Mouse (Mus musculus) testis, postnatal 14 days (tissue): Measurements from ENCODE around the gene Amotl2.
A peak's percentile ranks its signal among the peaks of the same experiment; 100 is the strongest.

ENCODE experiments used
- DNase-seq: peaks from one replicate; pipeline ENCODE4 v3.0.0; 2021; ENCODE audit warnings: low spot score

Gene Amotl2

GRCm38 (mm10) chr9:102716481-102717163 lies at the start of gene Amotl2:
Gene Amotl2, plus strand, starts transcription at chr9:102716672.
- no peak for DNase-seq

GRCm38 (mm10) chr9:102668115-102668514 lies 48.4 kb upstream of the Amotl2 start:
- DNase-seq, result no peak

DNA sequence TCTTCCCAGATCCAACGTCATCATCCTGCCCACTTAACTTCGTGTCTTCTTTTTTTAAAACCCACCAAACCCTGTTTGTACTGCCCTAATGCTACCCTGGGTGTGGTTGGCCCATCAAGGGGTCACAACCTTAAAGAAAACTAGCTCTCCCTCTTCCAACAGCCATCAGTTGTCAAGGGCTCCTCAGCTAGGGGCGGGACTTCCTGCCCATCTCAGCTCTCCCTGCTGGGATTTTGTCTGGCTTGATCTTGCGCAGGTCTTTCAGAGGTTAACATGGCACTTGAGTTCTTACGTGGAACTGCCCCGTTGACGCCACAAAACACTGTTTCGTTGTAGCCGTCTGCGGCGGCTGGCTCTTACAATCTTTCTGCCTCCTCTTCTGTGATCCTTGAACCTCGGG lies 47.6 kb upstream of the Amotl2 start:
- no peak for DNase-seq

GRCm38 (mm10) chr9:102673381-102673780 lies 43.1 kb upstream of the Amotl2 start:
- DNase-seq, result no peak

DNA sequence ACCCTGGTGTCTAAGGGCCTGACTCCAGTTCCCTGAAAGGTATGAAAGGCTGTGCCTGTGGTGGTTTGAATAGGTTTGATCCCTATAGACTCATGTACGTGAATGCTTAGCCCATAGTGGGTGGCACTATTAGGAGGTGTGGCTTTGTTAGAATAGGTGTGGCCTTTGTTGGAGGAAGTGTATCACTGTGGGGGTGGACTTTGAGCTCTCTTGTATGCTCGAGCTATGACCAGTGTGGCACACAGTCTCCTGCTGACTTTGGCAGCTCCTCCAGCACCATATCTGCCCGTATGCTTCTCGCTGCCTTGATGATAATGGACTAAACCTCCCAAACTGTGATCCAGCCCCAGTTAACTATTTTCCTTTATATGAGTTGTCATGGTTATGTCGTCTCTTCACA lies 40.5 kb upstream of the Amotl2 start:
- DNase-seq, result no peak

GRCm38 (mm10) chr9:102681470-102681869 lies 35.0 kb upstream of the Amotl2 start:
- DNase-seq, result no peak

DNA sequence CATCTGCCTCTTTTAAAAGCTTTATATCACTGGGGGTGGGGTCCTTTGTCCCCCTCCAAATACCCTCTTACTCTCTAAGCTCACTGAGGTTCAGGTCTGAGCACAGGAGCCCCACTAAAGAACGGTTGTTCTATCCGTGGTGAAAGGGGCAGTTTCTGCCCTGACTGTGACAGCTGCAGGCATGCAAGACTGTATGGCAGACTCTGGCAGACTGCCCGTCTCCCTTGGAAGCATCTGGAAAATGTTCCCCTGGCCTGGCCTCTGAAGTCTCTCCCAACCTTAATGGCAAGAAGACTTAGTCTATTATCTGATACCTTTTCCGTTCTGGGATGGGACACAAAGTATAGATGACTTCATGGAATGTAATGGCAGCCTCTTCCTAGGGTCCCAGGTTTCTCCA lies 28.5 kb upstream of the Amotl2 start:
- DNase-seq, result no peak

- DNase-seq, result no peak
Measured at GRCm38 (mm10) chr9:102689406-102689939, 27.0 kb upstream of the Amotl2 start.

GRCm38 (mm10) chr9:102689940-102690642 lies 26.4 kb upstream of the Amotl2 start:
- DNase-seq, result no peak

- DNase-seq, result no peak
Measured at GRCm38 (mm10) chr9:102690891-102691290, 25.6 kb upstream of the Amotl2 start.

- DNase-seq, result no peak
Measured at GRCm38 (mm10) chr9:102692564-102693475, 23.7 kb upstream of the Amotl2 start.

GRCm38 (mm10) chr9:102701042-102701441 lies 15.4 kb upstream of the Amotl2 start:
- no peak for DNase-seq

GRCm38 (mm10) chr9:102709504-102710135 lies 6.9 kb upstream of the Amotl2 start:
- no peak for DNase-seq

DNA sequence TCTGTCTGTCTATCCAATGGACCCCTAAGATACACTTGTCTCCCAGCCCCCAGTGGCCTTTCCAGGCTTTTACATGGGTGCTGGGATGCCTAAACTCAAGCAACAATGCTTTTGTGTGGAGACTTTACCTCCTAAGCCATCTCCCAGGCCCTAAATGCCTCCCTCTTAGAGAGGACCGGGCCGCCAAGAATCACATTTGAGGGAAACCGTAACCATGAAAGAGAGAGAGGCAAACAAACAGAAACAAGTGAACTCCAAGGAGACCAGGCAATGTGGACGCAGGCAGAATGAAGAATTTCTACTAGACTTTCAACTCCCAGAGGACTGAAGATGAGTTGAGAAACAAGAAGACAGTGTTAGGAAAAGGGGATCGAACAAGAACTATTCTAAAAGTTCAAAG lies 6.0 kb upstream of the Amotl2 start:
- DNase-seq, result no peak

- DNase-seq, result no peak
Measured at GRCm38 (mm10) chr9:102713797-102714196, 2.7 kb upstream of the Amotl2 start.

DNA sequence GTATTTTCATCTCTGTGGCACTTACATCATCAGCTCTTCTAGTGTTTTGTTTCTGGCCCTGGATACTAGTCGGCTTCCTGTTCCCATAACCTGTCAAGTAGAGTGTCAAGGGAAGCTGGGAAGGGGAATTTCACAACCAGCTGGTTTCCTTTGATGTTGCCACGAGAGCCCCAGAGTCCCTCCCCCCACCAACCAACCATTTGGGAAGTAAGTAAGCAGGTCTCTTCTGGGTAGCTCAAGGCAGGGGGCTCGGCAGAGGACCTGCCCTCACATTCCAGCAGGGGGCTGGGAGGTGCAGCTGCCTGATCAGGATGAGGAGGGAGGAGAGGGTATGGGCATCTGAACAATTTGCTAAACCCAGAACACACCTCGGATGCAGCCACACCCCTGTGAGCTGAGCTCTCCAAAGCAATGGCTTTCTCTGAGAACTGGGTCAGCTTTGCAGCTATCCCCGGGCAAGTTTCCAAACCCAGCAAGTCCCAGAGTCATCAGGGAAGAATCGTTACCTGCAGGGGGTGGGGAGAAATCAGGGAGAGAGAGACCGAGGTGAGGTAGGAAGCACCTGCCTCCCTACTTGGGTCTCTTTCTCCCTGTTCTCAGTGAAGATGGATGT lies 1.5 kb upstream of the Amotl2 start:
- no peak for DNase-seq

DNA sequence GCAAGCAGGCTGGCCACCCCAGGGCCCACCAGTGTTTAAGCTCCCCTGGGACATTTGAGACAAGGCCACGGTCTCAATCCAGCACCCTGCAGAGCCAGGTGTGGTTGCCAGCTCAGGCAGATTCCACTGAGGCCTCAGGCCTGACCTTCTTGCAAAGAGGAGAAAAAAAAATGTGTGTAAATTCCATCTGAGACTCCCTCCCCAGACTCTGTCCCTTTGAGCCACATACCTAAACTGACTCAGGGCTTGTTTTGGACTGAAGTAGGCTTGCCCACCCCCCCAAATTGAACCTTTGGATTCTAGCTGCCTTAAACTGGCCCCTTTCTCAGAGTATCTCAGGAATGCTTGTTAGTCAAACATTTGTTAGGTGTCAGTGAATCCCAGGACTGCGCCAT lies 969 bp upstream of the Amotl2 start:
- no peak for DNase-seq

DNA sequence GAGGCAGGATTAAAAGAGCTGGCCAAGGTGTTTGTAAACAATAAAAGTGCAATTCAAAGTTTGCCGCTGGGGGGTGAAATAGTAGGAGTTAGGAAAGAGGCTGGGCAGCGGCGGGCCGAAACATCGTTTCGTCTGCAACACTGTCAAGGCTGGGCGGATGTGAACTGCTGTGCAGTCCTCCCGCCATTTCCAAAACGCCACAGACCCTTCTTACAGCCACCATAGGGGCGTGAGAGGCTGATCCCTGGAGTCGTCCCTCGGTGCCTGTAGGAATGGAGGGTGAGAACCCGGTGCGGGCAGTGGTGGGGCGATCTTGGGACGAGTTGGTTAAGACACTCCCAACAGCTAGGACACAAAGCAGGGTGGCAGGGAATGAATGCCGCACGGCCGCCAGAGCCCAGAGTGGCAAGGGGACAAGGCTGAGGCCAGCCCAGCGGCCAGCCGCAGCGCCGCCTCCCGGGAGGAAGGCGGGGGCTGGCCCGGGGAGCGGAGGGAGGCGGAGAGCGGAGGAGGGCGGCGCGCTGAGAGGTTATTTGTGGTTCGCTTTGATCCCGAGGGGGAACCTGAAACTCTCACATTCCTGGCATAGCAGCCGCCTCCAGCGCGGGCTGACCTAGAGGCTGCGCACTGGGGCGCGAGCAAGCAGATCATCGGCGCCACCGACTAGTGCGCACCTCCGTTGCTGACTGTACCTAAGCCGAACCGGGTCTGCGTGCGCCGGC lies 853 bp downstream of the Amotl2 start:
- peak; percentile 87 for DNase-seq

DNA sequence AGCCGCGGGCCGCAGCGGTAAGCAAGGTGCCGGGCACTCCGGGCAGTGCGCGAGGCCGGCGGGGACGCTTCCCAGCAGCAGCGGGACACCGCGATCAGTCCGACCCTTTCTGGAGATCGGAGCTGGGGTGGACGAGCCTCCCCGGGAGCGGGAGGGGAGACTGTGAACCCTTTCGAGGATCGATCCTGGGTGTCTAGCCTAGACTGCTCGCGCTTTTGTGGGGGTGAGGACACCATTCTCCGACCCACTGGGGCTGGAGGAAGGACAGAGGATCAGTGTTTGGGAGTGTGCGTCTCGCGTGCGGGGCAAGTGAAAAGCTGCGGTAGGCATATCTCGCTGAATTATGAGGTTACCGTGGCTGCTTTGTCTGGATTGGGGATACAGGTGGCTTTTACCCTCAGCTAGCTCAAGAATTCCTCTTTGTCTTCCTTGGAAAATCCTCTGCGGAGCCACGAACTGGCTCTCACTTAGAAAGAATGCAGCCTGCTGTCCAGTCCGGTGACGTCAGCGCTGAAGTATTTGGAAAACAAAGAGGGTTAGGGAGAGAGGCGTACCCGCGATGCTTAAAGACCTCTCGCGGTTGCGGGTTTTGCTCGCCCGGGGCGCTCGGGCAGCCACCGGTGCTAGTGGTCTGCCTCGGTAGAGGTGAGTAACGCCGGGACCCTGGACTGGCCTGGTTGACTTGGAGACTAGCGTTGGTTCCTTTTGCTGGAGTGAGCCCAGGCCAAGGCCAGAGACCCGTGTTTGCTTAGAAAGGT lies 1.6 kb downstream of the Amotl2 start:
- DNase-seq, result peak; percentile 79

DNA sequence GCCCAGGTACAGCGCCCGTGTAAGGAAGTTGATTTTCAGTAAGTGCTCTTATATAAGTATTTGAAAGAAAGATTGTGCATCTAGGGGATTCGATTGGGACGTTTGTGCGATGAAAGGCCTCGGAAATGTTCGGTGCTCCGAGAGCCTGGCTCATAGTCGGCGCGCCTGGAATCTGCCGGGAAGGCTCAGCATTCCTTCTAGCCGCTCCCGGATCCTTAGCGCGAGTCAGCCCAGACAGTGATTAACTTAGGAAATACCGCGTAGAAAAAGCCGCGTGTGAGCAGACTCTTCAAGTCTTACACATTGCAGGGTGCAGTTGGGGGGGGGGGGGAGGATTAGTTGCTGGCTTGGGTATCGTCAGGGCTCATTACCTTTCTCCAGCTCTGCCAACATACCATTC lies 2.2 kb downstream of the Amotl2 start:
- DNase-seq, result no peak
